Mouse (Mus musculus) bone marrow, adult 2 months (tissue): Measurements from ENCODE around the gene Hist1h4k. TPM values are rescaled to one million over a fixed set of nuclear protein-coding genes. Genes with fewer than 3 reads are reported as not detected.
"Not testable (repeated sequence)": the region's sequence is repeated elsewhere in the genome, so short reads cannot be mapped to it uniquely, and the experiment has no call there.

ENCODE experiments used
- H3K27ac ChIP-seq: fragments of 200-500 bp; 2 replicates; pipeline ENCODE4 v1.5.1; 2012; ENCODE audit warnings: low read depth, mild to moderate bottlenecking, control low read depth, inconsistent platforms, low read length; ENCODE audit not compliant: control insufficient read depth, poor library complexity, insufficient read depth
- H3K4me1 ChIP-seq: fragments of 200-500 bp; 2 replicates; pipeline ENCODE4 v1.6.1; 2011; ENCODE audit warnings: low read length; ENCODE audit not compliant: control insufficient read depth, insufficient read depth
- H3K4me3 ChIP-seq: fragments of 200-500 bp; replicated peaks from 2 replicates; pipeline ENCODE3; 2011; ENCODE audit warnings: mild to moderate bottlenecking, low read depth, low read length, control low read depth; ENCODE audit not compliant: control insufficient read depth
- CTCF ChIP-seq: fragments of 200-500 bp; IDR thresholded peaks from 2 replicates; pipeline ENCODE4 v1.5.1; 2011; ENCODE audit warnings: low read length, control low read depth; ENCODE audit not compliant: control insufficient read depth, insufficient read depth
- POLR2A ChIP-seq: fragments of 200-500 bp; IDR thresholded peaks from 2 replicates; pipeline ENCODE4 v1.6.1; 2011; ENCODE audit warnings: low read depth, mild to moderate bottlenecking, control low read depth, low read length, borderline replicate concordance; ENCODE audit not compliant: control insufficient read depth
- WGBS: fragments of 180-500 bp; shearing (Covaris S2); methylation state at CpG from one replicate; pipeline ENCODE4 v1.1.7; 2018; 5-methylcytosine and 5-hydroxymethylcytosine counted together
- polyA plus RNA-seq: library from polyadenylated mRNA; stranded (reverse); fragments of >200 nt; gene quantifications from 2 replicates; pipeline ENCODE4 v1.2.4, GENCODE M21; 2011; ENCODE audit warnings: low replicate concordance; ENCODE audit not compliant: missing spikeins, insufficient read depth, insufficient read length

The Hist1h4k gene
- polyA plus RNA-seq, 1 experiment, result 358 TPM

DNA sequence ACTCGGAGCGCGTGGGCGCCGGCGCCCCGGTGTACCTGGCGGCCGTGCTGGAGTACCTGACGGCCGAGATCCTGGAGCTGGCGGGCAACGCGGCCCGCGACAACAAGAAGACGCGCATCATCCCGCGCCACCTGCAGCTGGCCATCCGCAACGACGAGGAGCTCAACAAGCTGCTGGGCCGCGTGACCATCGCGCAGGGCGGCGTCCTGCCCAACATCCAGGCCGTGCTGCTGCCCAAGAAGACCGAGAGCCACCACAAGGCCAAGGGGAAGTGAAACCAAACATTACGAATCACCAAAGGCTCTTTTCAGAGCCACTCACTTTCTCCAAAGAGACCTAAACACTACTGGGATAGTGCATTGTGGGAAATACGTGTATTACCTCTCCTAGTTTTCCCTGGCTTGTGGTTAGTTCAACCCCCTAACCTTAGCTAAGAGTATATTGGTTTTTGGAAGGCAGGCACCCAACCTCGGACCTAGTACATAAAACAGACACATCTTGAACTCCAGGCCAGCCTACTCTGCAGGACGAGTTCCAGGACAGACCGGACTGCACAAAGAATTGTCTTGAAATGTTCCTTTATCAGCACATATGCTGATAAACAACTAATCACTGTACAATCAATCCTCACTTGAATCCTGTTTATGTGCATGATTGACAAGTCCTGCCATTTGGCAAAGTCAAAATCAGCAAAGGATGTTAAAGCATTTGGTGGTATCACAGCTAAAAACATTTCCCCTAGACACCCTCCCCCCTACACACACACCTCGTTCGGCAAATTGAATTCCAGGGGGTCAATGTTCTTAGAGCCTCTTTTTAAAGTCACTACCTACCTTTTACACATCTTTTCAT, 33.5 kb downstream of the Hist1h4k start:
- WGBS, result 0% methylated on average over 14 of the region's 38 CpGs
- not testable (repeated sequence) for H3K4me1 ChIP-seq
- peak; percentile 58; the same call in 1 of the 2 replicates for TF ChIP-seq POLR2A
- peak overlapping the region; percentile 97 for H3K27ac ChIP-seq
- H3K4me3 ChIP-seq, result peak overlapping the region; percentile 82

- not testable (repeated sequence) for H3K4me1 ChIP-seq
- TF ChIP-seq POLR2A, result peak; percentile 87
- H3K4me3 ChIP-seq, result peak within 1 kb of the TSS; percentile 82
- peak within 1 kb of the TSS; percentile 99 for H3K27ac ChIP-seq
- under 1% methylated on average over 35 of the region's 50 CpGs for WGBS
Observed at GRCm38 (mm10) chr13:21715864-21716539, 34.3 kb downstream of the Hist1h4k start, which contains the start of the genes Hist1h2bl and Hist1h2ai. Gene Hist1h2bl (minus strand): TSS chr13:21716143. Gene Hist1h2ai (plus strand): TSS chr13:21716422.

DNA sequence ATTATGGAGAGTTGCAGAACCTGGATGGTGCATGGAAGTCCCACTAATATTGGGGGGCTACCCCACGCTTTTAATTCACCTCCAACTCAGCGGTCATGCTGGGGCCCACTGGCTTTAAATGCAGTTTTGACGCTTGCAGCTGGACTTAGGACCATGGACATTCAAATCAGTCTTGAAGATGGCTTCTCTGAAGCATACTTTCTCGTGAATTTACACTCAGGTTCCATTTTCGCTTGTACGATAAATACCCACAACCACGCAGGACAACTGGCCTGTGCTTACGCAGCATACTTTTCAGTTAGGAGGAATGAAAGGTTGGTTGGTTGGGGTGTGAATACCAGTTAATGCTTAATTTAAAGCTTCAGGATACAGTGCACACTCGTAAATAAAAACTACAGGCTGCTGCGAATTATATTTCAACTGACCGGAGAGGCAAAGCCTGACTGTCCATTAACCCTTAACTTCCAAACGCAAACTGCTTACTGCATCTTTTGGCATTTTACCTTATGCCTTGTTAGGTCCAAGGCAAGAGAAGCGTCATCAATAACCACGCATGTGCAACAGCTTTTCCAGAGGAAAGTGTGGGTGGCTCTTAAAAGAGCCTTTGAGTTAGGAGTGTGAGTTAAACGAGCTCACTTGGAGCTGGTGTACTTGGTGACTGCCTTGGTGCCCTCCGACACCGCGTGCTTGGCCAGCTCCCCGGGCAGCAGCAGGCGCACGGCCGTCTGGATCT, 35.0 kb downstream of the Hist1h4k start:
- peak overlapping the region; percentile 50 for H3K4me3 ChIP-seq
- H3K27ac ChIP-seq, result peak overlapping the region; percentile 99
- no peak for TF ChIP-seq POLR2A
- WGBS, result under 1% methylated on average over 22 of the region's 22 CpGs
- H3K4me1 ChIP-seq, result no peaks in the 10 kb centered on the region; the same call in 1 of the 2 replicates

DNA sequence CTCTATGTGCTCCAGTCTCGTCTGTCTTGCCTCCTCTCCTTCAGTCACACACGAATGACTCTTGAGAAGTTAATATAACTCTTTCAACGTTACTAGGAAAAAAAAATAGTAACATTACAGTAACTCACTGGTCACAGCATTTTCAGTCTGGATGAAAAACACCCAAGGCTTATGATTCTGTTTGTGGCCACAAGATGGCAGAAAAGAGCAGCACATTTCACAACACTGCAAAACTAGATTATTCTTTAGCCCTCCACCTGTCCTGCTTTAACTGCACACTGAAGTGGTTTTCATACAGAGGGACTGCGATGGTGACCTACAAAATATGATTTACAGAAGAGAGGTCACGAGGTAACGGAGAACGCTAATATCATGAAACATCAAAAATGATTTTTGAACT, 35.6 kb downstream of the Hist1h4k start:
- under 1% methylated on average over 7 of the region's 7 CpGs for WGBS
- no peaks in the 10 kb centered on the region; the same call in 1 of the 2 replicates for H3K4me1 ChIP-seq

GRCm38 (mm10) chr13:21711698-21712097, 38.6 kb downstream of the Hist1h4k start:
- TF ChIP-seq CTCF (no peak), POLR2A (no peak)
- no peak overlapping the region for H3K4me3 ChIP-seq
- no peak overlapping the region for H3K27ac ChIP-seq
- 34% methylated on average over 4 of the region's 4 CpGs for WGBS
- H3K4me1 ChIP-seq, result no peaks in the 10 kb centered on the region; the same call in 1 of the 2 replicates

More for the DNA sequence above, 35.6 kb downstream of the Hist1h4k start:
- H3K4me3 ChIP-seq, result no peak overlapping the region
- peak overlapping the region; percentile 99 for H3K27ac ChIP-seq
- TF ChIP-seq CTCF (peak; percentile 45), POLR2A (no peak)

DNA sequence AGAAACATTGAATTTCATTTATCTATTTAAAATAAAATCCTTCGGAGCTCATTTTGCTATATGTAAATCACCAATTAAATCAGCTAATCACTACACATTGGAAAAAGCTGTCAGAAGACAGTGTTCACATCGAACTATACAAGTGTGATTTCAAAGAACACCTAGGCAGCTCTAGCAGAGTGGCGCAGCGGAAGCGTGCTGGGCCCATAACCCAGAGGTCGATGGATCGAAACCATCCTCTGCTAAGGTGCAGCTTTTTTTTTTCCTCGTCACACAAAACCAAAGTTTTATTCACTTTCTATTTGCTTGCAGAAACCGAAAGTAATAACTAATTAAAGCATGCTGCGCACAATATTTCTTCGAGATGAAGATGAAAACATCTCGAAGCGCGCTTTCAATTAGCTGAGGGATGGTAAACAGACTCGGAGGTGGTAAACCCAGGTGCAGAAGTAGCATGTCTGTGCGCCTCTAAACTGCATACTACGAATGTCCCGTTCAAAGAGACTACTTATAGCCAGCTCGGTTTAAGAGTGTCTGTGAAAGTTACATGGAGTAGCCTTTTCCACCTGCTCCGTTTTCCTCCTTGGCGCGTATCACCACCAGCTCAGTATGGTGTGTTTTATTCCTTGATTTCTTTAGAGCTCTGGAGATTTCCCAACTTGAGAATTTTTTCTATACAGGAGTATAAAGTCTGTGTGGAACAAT, 39.3 kb downstream of the Hist1h4k start:
- peak overlapping the region; percentile 39 for H3K4me3 ChIP-seq
- TF ChIP-seq POLR2A, result no peak
- TF ChIP-seq CTCF, result no peak
- H3K4me1 ChIP-seq, result no peaks in the 10 kb centered on the region; the same call in 1 of the 2 replicates
- 5% methylated on average over 22 of the region's 22 CpGs for WGBS
- no peak overlapping the region for H3K27ac ChIP-seq

GRCm38 (mm10) chr13:21710031-21710711, 40.1 kb downstream of the Hist1h4k start:
- under 1% methylated on average over 32 of the region's 32 CpGs for WGBS

More at GRCm38 (mm10) chr13:21710031-21710711, 40.1 kb downstream of the Hist1h4k start:
- Histone ChIP-seq H3K27ac (peak overlapping the region; percentile 16), H3K4me3 (peak overlapping the region; percentile 87), H3K4me1 (no peaks in the 10 kb centered on the region; the same call in 1 of the 2 replicates)
- TF ChIP-seq CTCF, result peak; percentile 89
- TF ChIP-seq POLR2A, result no peak
